Mouse (Mus musculus) heart, embryonic 14.5 days (tissue): Measurements from ENCODE around the gene Mios. TPM values are rescaled to one million over a fixed set of nuclear protein-coding genes. Genes with fewer than 3 reads are reported as not detected.

Experiments used
- ATAC-seq: fragments of 200-750 bp; cut with Nextera tagmentation; 2 replicates; pipeline ENCODE4 v1.8.0; 2017; ENCODE audit warnings: low read depth, moderate TSS enrichment; ENCODE audit not compliant: insufficient number of reproducible peaks, insufficient read depth, low FRiP score
- H3K27ac ChIP-seq, 2 experiments: fragments of 200-500 bp in 1 of 2; fragments of 300-500 bp in 1 of 2; sonication (generic) in 1 of 2; replicated peaks in 1 of 2; 2 replicates each; pipeline ENCODE4 v1.5.1; 2012 to 2014; ENCODE audit warnings: low read depth in 2 of 2, low read length in 2 of 2, control low read depth in 1 of 2, mild to moderate bottlenecking in 1 of 2, mixed read lengths in 1 of 2; ENCODE audit not compliant: control insufficient read depth in 1 of 2, insufficient read depth in 1 of 2
- H3K27me3 ChIP-seq: fragments of 300-500 bp; sonication (generic); 2 replicates; pipeline ENCODE4 v1.6.1; 2014; ENCODE audit warnings: mild to moderate bottlenecking, low read length, control low read depth; ENCODE audit not compliant: control insufficient read depth, insufficient read depth
- H3K36me3 ChIP-seq: fragments of 300-500 bp; sonication (generic); 2 replicates; pipeline ENCODE4 v1.6.1; 2014; ENCODE audit warnings: mild to moderate bottlenecking, control low read depth, low read length, mixed read lengths; ENCODE audit not compliant: control insufficient read depth, insufficient read depth
- H3K4me1 ChIP-seq, 2 experiments: fragments of 200-500 bp in 1 of 2; fragments of 300-500 bp in 1 of 2; sonication (generic) in 1 of 2; 2 replicates each; pipeline ENCODE4 v1.6.1; 2012 to 2014; ENCODE audit warnings: low read length in 2 of 2, control low read depth in 1 of 2, mixed read lengths in 1 of 2; ENCODE audit not compliant: control insufficient read depth in 2 of 2, insufficient read depth in 2 of 2
- H3K4me2 ChIP-seq: fragments of 300-500 bp; sonication (generic); 2 replicates; pipeline ENCODE4 v1.6.1; 2014; ENCODE audit warnings: mild to moderate bottlenecking, low read length
- H3K4me3 ChIP-seq, 2 experiments: fragments of 200-500 bp in 1 of 2; fragments of 300-500 bp in 1 of 2; sonication (generic) in 1 of 2; 2 replicates each; pipeline ENCODE4 v1.5.1; 2012 to 2014; ENCODE audit warnings: low read length in 2 of 2, mild to moderate bottlenecking in 2 of 2, control low read depth in 1 of 2, low read depth in 1 of 2, moderate library complexity in 1 of 2; ENCODE audit not compliant: control insufficient read depth in 1 of 2, insufficient read depth in 1 of 2
- H3K9ac ChIP-seq: fragments of 300-500 bp; sonication (generic); 2 replicates; pipeline ENCODE4 v1.6.1; 2014; ENCODE audit warnings: mild to moderate bottlenecking, low read length
- H3K9me3 ChIP-seq: fragments of 300-500 bp; sonication (generic); 2 replicates; pipeline ENCODE4 v1.6.1; 2016; ENCODE audit warnings: low read length, control low read depth; ENCODE audit not compliant: control insufficient read depth
- WGBS: fragments of 180-500 bp; shearing (Covaris S2); extraction: QIAGEN DNeasy Blood & Tissue Kit; methylation state at CpG from one replicate; pipeline ENCODE4 v1.1.7; 2014; 5-methylcytosine and 5-hydroxymethylcytosine counted together
- polyA plus RNA-seq: library from polyadenylated mRNA; unstranded; fragments of >200 nt; fragmentation: Nextera tagmentation; extraction: Ambion mirVana; gene quantifications from 2 replicates; pipeline ENCODE4 v1.2.1, GENCODE M21; 2014

The Mios gene
- polyA plus RNA-seq, 1 experiment from 2014 or later: 16.9 TPM

DNA sequence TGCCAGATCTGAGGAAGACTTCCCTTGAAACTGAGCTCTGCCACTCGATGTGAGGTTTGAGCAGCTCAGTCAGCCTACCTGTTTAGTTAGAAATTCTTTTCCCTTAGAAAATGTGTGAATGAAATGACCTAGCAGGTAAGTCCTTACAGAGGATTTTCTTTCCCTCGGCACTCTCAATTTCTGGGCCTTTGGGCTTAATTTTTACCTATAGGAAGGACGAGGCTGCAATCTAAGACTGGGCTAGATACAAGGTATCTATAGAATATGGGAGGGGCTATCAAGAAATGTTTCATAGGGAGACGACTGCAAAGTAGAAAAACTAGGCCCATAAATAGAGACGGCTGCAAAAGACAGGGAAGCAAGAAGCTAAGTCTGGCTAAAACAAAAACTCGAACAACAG lies 49.3 kb downstream of the Mios start:
- Histone ChIP-seq H3K9me3 (no peaks in the 10 kb centered on the region), H3K36me3 (peaks cover 33% of the 10 kb centered on the region), H3K9ac (peak overlapping the region; percentile 77), H3K27me3 (no peaks in the 10 kb centered on the region), H3K27ac (peak overlapping the region; percentile 59 to 79), H3K4me1 (peaks cover 0 to 13% of the 10 kb centered on the region in 2 experiments; a peak in 2 of 4 replicates), H3K4me3 (peak overlapping the region; percentile 62 to 64), H3K4me2 (peak overlapping the region; percentile 69)
- WGBS: 5% methylated on average over 6 of the region's 6 CpGs
- no peak for ATAC-seq

- Histone ChIP-seq H3K4me1 (peaks cover 0 to 13% of the 10 kb centered on the region in 2 experiments; a peak in 2 of 4 replicates), H3K27ac (peak within 1 kb of the TSS; percentile 60 to 79), H3K9me3 (no peaks in the 10 kb centered on the region), H3K36me3 (peaks cover 27% of the 10 kb centered on the region), H3K4me3 (peak within 1 kb of the TSS; percentile 62 to 79), H3K9ac (peak within 1 kb of the TSS; percentile 80), H3K4me2 (peak within 1 kb of the TSS; percentile 91), H3K27me3 (no peaks in the 10 kb centered on the region)
- WGBS: under 1% methylated on average over 63 of the region's 64 CpGs
- ATAC-seq: peak; percentile 100
Measured at GRCm38 (mm10) chr6:8259004-8259666, 50.1 kb downstream of the Mios start, which contains the start of the genes Rpa3, Umad1 and Gm45062. Rpa3 (minus strand) TSS chr6:8259173. Umad1 (plus strand) TSS chr6:8259288. Gm45062 (plus strand) TSS chr6:8259450.

DNA sequence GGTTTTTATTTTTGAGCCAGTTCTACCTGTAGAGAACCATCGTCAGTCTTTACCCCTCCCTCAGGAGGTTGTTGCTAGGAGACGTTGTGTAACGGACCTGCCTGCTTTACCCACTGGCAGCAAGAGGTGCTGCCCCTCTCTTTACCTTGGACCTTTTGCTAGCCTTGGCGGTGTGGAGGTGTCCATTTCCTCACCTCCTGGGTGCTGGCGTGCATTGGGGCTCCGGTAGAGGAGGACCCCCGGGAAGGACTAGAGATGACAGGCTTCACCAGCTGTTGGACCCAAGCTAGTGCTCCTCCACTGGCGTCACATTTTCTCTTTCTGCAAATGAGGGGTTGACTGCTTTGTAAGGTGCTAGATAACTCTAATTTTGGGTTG lies 50.6 kb downstream of the Mios start:
- Histone ChIP-seq H3K27ac (peak overlapping the region; percentile 48 to 60), H3K4me1 (peaks cover 0 to 13% of the 10 kb centered on the region in 2 experiments; a peak in 2 of 4 replicates), H3K27me3 (no peaks in the 10 kb centered on the region), H3K4me3 (peak overlapping the region; percentile 62 to 79), H3K9ac (peak overlapping the region; percentile 80), H3K9me3 (no peaks in the 10 kb centered on the region), H3K4me2 (peak overlapping the region; percentile 91), H3K36me3 (peaks cover 22% of the 10 kb centered on the region)
- 0% methylated on average over 8 of the region's 8 CpGs for whole genome bisulfite sequencing
- ATAC-seq: no peak

DNA sequence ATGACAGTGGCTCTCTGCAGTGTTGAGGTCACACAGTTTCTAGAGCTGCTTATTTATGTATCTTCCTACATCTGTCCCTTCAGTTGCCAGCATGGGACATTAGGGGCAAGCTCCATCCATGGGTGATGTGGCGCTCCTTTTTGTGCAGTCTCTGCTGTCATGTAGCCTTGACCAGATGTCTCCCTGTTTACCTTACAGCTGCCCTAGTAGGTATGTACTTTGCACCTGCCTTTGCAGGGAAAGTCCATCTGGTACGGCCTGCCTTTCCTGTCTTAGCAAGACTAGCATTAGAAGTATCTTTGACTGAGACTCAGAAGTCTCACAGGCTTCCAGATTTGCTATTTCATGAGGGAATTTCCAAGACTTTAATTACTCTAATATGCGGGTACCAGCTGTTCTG lies 62.0 kb downstream of the Mios start:
- no peak for ATAC-seq
- no peak overlapping the region for H3K4me2 ChIP-seq
- peaks cover 12% of the 10 kb centered on the region for H3K36me3 ChIP-seq
- H3K27me3 ChIP-seq: no peaks in the 10 kb centered on the region
- 90% methylated on average over 3 of the region's 3 CpGs for WGBS
- no peaks in the 10 kb centered on the region for H3K4me1 ChIP-seq
- no peaks in the 10 kb centered on the region for H3K9me3 ChIP-seq
- no peak overlapping the region for H3K9ac ChIP-seq
- no peak overlapping the region for H3K4me3 ChIP-seq
- no peak overlapping the region for H3K27ac ChIP-seq

DNA sequence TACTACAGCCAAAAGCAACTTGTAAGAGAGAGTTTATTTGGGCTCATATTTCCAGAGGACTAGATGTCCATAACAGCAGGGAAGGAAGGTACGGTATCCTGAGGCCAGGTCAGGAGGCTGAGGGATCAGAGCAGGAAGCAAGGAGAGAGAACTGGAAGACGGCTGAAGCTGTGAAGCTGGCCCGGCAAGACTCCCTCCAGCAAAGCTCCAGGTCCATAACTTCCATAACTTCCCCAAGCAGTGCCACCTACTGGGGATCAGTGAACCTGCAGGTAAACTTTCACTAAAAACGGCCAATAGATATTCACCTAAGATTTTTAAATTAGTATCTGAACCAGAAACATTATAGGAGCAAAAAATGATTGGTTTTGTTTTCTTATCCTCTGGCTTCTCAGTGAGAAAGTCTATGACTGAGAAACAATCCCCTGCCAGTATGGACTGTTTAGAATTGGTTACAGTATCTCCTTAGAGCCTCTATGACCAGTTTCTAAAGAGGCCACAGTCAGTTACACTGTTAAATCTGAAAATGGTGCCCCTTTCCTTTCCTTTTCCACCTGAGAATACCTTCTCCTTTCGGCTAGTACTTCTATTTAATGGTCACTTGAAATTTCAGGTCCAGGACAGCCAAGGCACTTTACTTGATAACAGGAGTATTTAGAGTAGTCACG lies 65.5 kb downstream of the Mios start:
- no peak overlapping the region for H3K9ac ChIP-seq
- no peak for ATAC-seq
- H3K4me3 ChIP-seq: no peak overlapping the region
- peaks cover 0 to 3% of the 10 kb centered on the region in 2 experiments; a peak in 2 of 4 replicates for H3K4me1 ChIP-seq
- H3K9me3 ChIP-seq: no peaks in the 10 kb centered on the region
- no peak overlapping the region for H3K27ac ChIP-seq
- 0 out of 2 replicates have a peak overlapping the region, but pooled peaks have one; percentile 29 for H3K4me2 ChIP-seq
- no peaks in the 10 kb centered on the region for H3K27me3 ChIP-seq
- WGBS: 35% methylated on average over 6 of the region's 6 CpGs
- peaks cover 12% of the 10 kb centered on the region for H3K36me3 ChIP-seq

- H3K4me2 ChIP-seq: no peak overlapping the region
- peaks cover 0 to 3% of the 10 kb centered on the region in 2 experiments; a peak in 2 of 4 replicates for H3K4me1 ChIP-seq
- H3K9me3 ChIP-seq: no peaks in the 10 kb centered on the region
- H3K9ac ChIP-seq: no peak overlapping the region
- no peaks in the 10 kb centered on the region for H3K27me3 ChIP-seq
- no peak overlapping the region for H3K4me3 ChIP-seq
- no peak for ATAC-seq
- H3K36me3 ChIP-seq: peaks cover 12% of the 10 kb centered on the region
- no peak overlapping the region for H3K27ac ChIP-seq
- 2% methylated on average over 1 of the region's 1 CpGs for WGBS
Measured at GRCm38 (mm10) chr6:8275098-8275497, 66.1 kb downstream of the Mios start.

GRCm38 (mm10) chr6:8276431-8276830 lies 67.4 kb downstream of the Mios start:
- H3K9ac ChIP-seq: no peak overlapping the region
- WGBS: 18% methylated on average over 4 of the region's 4 CpGs
- peaks cover 3% of the 10 kb centered on the region for H3K36me3 ChIP-seq
- H3K4me3 ChIP-seq: no peak overlapping the region
- H3K9me3 ChIP-seq: no peaks in the 10 kb centered on the region
- no peak for ATAC-seq
- no peaks in the 10 kb centered on the region for H3K27me3 ChIP-seq
- H3K4me2 ChIP-seq: no peak overlapping the region
- H3K27ac ChIP-seq: no peak overlapping the region
- H3K4me1 ChIP-seq: peaks cover 0 to 3% of the 10 kb centered on the region in 2 experiments; a peak in 2 of 4 replicates
